Mouse (Mus musculus) T-cell, adult 2 months (primary cell): ENCODE results near the gene Miga1.

Experiments used
- DNase-seq: peaks from one replicate; pipeline ENCODE4 v3.0.0; 2022; ENCODE audit warnings: low spot score

The Miga1 gene

DNA sequence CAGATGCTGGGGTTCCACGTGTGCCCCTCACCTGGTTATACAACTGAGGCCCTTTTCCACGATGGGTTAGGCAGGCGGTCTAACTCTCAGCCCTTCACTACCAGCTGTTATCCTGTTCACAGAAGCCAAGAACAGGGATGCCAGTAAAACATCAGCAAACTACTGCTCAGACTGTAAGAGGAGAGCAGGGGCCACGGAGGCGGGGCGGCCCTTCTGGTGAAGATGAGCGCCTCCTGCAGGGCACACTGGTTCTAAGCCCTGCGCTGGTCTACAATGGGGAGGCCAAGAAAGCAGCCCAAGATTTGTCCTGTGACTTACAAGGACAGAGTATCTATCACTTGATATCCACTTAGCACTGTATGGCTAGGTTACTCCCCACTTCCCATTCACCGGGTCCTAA lies 52.4 kb downstream of the Miga1 start:
- no peak for DNase-seq

DNA sequence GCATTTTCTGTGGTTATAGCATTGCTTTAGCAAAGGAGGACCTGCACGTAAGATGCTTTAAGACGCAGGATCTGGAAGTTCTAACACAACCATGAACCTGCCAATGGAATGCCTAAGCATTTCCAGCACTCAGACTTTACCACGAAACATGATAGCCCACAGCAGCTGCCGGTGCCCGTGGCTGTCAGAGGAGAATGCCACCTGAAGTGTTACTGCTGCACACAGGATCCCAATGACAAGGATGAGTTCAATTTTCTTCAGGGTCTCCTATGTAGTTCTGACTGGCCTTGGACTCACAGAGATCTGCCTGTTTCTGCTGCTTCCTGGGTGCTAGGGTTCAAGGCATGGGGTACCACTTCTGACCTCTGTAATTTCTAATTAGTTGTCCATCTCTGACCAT lies 55.4 kb downstream of the Miga1 start:
- no peak for DNase-seq

DNA sequence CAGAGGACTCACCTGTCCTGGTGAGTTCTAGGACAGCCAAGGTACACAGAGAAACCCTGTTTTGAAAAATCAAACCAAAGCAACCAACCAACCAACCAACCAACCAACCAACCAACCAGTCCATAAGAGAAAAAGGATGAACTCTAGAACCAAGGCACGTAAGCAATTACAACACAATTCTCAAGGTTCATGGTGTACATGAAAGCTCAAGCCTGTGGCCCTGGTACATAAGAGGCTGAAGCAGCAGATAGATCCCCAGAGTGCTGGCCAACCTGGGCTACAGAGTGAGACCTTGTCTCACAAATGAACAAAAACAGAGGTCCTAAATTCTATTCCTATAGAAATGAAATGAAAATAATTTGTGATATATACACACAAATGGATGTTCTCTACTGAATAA lies 55.9 kb downstream of the Miga1 start:
- DNase-seq = no peak

DNA sequence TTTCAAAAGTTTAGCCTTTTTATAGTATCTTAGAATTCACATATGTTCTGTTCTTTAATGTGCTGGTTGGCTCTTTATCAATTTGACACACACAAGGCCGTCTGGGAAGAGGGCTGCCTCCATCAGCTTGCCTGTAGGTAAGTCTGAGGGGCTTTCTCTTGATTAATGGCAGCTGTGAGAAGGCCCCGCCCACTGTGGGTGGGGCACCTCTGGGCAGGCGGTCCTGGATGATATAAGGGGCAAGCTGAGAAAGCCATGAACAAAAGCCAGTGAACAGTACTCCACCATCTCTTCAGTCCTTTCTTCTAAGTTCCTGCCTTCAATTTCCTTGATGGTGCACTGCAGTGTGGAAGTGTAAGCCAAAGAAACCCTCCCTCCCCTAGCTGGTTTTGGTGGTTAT lies 58.1 kb downstream of the Miga1 start:
- no peak for DNase-seq

DNA sequence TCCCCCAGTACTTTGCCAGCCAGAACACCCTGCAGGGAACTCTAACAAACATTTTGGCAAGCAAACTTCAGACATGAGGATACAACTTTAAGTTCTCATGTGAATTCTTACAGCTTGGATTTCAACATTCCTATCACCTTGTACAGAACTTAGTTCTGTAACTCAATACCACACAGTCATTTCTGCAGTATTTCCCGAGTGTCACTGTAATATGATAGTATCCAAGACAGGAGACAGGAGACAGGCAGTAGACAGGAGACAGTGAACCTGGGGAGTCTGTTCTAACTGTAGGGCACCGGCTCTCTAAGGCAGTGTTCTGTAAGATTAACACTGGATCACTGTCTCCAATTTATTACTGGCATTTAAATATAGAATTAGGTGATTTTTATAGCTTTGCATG lies 61.8 kb downstream of the Miga1 start:
- no peak for DNase-seq

DNA sequence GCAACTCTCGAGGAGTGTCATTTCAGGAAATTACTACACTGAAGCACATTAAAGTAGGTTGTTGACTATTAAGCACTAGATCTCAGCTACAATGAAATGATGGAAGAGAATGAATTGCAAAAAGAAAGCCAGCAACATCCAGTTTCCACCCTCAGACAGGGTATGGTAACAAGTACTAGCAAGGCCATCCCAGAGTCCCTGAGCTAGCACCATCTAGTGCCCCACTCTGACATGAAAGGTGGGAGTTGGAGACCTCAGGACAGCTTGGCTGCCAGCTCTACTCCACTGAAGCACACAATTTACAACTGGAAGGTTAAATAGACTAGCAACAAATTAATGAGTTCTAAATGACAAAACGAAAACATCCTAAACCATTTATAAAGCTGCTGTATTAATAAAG lies 62.3 kb downstream of the Miga1 start:
- DNase-seq = no peak

DNA sequence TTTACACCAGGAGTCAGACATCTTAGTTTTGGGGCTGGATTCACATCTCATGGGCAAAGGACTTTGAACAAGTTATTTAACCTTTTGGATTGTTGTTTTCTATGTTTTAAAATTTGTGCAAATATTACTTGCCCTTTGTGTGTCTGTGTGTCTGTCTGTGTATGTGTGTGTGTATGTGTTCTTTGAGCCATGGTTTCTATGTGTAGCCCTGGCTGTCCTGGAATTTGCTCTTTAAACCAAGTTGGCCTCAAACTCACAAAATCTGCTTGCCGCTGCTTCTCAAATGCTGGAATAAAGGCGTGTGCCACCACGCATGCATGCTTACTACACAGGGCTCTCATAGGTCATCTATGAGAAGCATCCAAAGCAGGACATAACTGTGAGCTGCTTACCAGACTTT lies 63.3 kb downstream of the Miga1 start:
- no peak for DNase-seq

DNA sequence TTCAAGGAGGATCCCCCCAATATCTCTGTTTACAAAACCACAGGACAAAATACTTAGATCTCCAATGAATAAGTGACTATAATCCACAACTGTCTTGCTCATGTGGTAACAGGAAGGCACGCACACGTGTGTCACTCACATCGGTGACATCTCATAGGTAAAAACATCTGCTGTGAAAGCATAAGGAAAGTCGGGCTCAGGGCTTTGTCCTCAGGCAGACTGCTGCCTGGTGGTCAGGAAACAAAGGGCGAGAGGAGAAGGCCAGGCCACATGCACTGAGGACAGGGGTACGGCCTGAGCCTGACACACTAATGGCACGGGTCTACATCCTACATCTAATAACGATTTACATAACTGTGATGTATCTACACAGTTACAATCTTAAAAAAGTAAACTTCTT lies 65.2 kb downstream of the Miga1 start:
- no peak for DNase-seq

DNA sequence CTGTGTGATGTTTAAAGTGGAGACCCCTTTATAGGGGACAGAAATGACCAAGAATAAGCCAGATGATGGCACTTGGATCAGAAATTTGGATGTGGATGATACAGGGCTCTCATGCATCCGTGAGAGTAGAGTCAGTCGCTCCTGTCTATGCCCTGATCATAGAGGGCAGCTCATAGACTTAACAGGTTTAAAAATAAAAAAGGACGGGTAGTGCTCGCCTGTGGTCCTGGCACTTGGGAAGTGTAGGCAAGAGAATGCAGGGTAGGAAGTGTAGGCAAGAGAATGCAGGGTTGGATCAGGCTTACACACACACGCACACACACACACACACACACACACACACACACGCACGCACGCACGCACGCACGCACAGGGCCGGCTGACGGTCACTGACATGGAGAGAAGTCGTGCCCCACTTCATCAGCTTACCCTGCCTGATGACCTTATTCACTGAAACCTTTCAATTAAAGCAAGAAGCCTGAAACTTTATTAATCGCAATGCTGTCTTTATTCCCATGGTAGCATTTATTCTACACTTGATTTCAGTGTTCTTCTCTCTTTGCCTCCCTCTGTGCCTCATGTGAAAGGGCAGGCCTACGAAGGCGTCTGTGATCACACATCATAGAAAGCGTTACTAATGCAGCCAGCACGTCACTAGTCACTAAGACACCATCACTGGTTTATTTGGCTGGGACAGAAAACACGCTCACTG lies 67.1 kb downstream of the Miga1 start:
- DNase-seq = no peak

DNA sequence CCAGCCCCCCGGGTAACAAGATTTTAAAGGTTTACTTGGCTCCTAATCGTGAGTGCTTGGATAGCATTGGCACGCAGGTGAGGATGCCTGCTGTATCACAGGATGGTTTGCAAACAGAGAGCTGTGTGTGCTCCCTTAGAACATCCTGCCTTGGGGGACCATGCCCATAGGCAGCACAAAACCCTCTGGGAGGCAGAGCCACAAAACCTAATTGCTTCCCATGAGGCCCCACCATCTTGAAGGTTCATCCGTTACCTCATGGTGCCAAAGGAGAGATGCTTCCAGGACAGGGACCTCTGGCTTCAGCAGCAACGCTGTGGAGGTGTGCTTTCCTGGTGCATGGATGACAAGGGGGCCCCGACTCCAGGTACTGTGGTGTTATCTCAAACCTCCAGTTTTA lies 68.3 kb downstream of the Miga1 start:
- DNase-seq = no peak

DNA sequence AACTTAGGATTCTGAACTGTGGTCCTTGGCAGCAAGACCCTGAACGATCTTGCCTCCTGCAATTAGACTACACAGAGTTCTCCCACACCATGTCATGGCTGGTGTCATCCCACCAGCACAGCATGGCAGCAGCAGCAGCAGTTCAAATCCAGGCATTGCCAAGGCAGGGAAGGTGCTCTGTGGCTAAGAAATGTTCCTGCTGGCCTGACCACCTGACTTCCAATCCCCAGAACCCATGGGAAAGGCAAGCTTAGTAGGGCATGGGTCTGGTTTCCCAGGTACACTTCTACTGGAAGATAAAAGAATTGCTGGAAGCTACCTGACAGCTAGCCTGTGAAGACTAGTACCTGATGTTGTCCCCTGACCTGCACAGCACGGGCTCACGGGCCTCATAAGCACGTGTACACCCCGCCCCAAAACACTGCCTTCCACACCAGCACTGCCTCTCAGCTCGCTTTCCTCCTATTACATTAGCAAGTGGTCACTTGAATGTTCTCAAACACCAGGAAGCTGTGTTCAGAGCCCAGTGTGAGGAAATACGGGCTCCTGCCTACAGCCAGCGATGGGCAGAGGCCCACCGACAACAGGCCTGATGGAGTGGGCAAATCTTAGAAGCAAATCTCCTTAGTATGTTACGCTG lies 69.0 kb downstream of the Miga1 start:
- DNase-seq = no peak

DNA sequence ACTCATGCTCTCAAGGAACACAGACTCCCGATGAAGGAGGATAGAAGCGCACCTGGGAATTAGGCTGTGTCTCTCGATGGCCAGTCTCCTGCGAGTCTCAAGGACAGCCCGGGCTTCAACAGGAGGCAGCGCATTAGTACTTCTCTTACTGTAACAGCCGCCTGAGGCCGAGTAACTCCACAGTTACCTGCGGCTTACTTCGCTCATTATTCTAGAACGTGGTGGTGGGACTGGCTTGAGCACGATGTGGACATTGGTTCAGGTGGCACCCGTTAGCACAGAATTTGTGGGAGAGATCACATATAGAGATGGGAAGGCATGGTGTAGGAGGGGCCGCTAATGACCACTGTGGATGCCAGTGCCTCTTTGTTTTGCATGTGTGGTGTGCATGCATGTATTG lies 72.1 kb downstream of the Miga1 start:
- DNase-seq = no peak

DNA sequence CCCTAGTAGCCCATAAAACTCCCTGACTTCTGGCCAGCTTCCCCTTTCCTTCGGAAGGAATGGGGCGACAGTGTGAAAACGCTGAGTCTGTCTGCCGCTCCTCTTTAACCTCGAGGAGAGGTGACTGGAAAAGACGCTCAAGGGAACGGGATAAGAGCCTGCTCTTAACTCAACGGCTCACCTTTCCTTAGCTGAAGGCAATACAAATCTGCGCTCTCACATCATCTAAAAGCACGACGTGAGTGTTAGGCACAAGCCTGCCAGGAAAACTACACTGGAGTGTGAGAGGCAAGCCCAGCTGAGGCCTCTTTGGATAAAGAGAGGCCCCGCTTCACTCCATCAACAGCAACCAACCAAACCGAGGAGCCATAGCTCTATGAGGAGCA lies 74.2 kb downstream of the Miga1 start, which contains the start of gene Nexn:
Nexn (minus strand) TSS at position 315 of the 386 bp plus-strand sequence.
- DNase-seq = no peak

DNA sequence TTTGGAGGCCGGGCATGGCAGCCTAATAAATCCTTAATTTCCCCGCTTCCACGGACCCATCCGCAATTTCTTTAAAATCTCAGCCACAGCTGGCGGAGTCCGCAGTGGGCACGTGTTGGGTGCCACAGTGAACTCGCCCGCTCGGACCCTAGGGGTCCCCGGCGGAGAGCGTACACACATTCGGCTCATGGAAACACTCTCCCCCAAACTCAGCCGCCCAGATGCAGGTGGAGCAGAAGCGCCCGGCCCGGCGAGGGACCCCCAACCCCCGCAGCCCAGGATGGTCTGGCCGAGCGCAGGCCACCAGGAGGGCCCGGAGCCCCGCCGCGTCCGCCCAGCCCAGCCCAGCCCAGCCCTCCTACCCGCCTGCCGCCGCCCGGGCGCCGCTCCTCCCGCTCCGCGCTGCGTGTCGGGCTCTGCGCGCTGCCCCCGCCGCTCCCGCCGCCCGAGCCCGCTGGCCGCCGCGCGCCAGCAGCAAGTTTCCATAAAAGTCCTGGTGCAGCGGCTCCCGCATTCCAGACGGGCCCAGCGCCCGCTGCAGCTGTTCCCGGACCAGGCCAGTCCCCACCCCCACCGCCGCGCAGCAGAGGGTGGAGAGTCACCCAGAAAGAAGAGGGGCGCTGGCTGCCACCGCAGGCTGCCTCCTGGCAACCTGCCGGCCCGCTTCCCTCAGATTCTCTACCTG lies 74.7 kb downstream of the Miga1 start:
- no peak for DNase-seq

DNA sequence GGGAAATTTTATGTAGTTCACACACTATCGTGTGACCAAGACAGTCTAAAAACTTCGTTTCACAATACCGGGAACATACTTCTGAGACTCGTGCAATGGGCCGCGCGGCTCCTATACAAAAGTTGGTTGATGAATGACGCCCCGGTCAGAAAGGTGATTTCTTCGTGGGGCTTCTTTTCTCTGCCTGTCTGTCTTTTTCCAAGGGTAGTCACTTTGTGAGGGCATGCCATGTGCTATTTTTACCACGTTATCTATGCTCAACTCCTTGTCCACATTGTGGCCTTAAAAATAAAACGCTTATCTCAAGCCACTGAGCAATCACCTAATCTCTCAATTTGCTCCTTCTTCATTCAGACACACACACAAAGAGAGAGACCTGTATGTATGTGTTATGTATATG lies 75.4 kb downstream of the Miga1 start:
- no peak for DNase-seq

DNA sequence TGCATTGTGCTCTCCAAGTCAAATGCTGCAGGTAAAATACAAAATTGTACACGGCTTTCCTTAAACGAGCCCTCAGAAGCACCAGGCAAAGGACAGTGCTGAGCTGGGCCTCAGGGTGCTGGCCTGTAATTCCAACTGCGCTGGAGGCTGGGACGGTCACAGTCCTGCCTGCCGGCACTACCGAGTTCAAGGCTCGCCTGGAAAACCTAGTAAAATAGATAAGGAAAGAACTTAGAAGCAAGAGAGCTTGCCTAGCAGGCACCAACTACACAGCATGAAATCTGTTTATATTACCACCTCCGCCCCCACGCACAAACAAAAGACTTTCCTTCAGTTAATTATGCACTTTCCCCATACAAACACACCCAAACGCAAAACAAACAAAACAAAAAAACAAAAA lies 75.8 kb downstream of the Miga1 start:
- no peak for DNase-seq

DNA sequence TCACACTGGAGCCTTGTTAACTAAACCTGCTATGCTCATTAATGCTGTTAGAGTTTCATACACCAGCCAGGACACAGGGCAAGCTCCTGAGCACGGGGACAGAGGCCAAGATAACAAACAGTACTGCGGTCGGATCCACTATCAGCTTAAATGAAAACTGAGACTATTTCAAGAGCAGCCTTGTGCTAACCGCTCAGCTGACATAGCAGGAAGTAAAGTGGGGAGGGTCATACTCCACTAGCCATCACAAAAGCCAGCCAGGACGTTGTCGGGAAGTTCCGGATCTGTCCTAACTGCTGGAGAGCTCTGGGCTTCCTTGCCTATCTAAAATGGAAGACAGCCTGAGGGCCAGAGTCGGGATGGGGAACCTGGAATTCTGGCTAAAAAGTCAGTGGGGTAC lies 78.3 kb downstream of the Miga1 start:
- DNase-seq = no peak

DNA sequence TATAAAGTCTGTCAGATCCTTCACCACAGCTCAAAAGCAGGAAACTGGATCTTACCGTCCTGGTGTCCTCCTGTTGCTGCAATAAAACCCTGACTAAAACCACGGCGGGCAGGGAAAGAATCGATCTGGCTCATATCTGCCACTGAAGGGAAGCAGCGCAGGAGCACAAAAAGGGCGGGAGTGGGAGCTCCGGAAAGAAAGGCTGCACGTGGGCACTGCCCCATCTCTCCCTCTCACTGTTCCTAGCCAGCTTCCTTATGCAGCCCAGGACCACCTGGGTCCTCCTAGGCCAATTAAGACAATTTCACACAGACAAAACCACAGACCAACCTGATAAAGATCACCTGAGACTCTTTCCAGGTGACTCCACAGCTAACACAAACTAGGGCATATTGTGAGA lies 78.8 kb downstream of the Miga1 start:
- DNase-seq = no peak

DNA sequence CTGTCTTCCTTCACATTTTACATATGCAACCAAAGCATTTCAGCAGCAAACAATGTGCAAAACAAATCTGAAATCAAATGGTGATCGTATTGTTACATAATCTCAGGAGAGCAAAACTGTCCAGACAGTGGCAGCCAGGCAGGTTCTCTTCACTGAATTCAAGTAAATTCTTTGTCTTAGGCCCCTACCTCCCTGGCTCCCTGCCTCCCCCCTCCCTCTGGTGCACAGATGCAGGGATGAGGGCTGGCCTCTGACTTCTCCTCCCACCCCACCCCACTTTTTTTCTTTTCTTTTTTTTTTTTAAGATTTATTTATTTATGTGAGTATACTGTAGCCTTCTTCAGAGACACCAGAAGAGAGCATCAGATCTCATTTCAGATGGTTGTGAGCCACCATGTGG lies 79.8 kb downstream of the Miga1 start:
- no peak for DNase-seq

DNA sequence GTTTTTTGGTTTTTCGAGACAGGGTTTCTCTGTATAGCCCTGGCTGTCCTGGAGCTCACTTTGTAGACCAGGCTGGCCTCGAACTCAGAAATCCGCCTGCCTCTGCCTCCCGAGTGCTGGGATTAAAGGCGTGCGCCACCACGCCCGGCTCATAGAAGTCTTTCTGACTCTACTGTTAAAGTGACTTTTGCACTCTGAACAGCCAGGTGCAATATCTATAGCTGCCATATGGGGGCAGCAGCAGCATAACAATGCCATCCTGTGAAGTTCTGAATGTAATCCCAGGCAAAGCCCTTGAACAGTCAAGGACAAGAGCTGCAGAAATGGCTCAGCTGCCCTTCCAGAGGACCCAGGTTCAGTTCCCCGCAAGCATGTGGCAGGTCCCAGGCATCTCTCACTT lies 80.8 kb downstream of the Miga1 start:
- DNase-seq = peak; percentile 48

DNA sequence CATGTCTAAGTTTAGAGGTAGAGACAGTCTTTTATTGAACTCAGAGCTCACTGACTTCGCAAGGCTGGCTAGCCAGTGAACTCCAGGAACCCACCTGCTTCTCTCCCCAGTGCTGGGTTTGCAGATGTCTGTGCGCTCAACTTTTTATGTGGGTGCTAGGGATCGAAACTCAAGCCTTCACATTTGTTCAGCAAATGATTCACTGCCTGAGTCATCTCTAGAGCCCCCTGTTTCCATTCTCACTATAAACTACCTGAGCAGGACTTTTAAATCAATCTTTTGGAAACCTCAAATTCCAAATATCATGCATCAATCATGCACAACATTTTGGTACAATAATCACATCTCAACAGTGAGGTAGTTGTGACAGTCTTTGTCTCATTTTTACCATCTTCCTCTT lies 82.7 kb downstream of the Miga1 start:
- no peak for DNase-seq

DNA sequence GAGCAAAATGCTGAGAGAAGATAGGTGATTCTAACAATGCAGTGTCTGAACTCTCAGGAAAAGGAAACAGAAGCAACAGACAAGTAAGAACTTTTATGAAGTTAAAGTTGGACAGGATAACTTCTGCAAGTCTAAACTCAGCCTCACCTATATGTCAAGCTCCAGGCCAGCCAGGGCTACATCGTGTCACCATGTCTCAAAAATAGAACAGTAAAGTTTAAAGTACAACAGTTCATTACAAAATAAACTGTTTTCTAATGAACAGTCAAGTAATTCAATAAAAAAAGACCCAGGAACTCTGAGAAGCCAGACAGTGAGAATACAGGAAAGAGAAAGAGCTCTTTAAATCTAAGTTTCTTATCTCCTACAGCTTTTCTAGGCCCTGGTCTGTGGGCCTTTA lies 89.7 kb downstream of the Miga1 start:
- no peak for DNase-seq

DNA sequence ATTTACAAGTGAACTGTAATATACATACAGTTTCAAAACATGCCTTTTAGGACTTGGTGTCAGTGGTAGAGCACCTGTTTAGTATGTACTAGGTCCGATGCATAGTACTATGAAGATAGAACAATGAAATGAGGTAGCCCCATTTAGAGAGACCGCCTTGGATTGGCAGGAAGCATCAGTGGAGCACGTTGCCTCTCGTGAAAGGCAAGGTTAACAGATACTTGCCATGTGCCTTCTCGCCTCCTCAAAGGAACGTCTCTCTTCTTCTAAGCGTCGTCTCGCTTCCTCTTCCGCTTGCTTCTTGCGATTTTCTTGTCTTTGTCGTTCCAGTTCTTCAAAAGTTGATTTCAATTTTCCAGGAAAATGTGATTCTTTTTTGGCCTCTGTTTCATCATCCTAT lies 92.5 kb downstream of the Miga1 start:
- DNase-seq = no peak
